Mouse (Mus musculus): ENCODE data around the gene Dync1i2. TPM values are rescaled to one million over a fixed set of nuclear protein-coding genes. Genes with fewer than 3 reads are reported as not detected.
A peak's percentile ranks its signal among the peaks of the same experiment; 100 is the strongest.

Dync1i2 gene
- polyA plus RNA-seq, 1 experiment from 2014 or later, result 64.1 TPM

GRCm38 (mm10) chr2:71273955-71274679, 62.6 kb downstream of the Dync1i2 start:
- Histone ChIP-seq H3K4me2 (ENCODE audit: low read depth, low read length) (peak overlapping the region; percentile 35), H3K9me3 (replicated peaks; ENCODE audit: control insufficient read depth, low read length) (no peaks in the 10 kb centered on the region), H3K27ac (ENCODE audit: low read length) (peak overlapping the region; percentile 56), H3K4me1 (ENCODE audit: control insufficient read depth, insufficient read depth, low read length) (peaks cover 4% of the 10 kb centered on the region; the same call in 1 of the 2 replicates), H3K4me3 (ENCODE audit: low read length) (no peak overlapping the region; the same call in 1 of the 2 replicates), H3K36me3 (ENCODE audit: control insufficient read depth, insufficient read depth) (peaks cover 23% of the 10 kb centered on the region), H3K9ac (ENCODE audit: low read length) (no peak overlapping the region), H3K27me3 (ENCODE audit: control insufficient read depth, insufficient read depth, low read length) (no peaks in the 10 kb centered on the region)
- 61% methylated on average over 23 of the region's 23 CpGs for WGBS
- peak; percentile 63 for ATAC-seq (replicated peaks; ENCODE audit: extremely low read depth, insufficient read depth, low FRiP score)

GRCm38 (mm10) chr2:71275734-71276133, 64.2 kb downstream of the Dync1i2 start:
- WGBS, result 86% methylated on average over 7 of the region's 7 CpGs
- Histone ChIP-seq H3K4me3 (ENCODE audit: low read length) (no peak overlapping the region), H3K9me3 (replicated peaks; ENCODE audit: control insufficient read depth, low read length) (no peaks in the 10 kb centered on the region), H3K4me1 (ENCODE audit: control insufficient read depth, insufficient read depth, low read length) (peaks cover 4% of the 10 kb centered on the region; the same call in 1 of the 2 replicates), H3K36me3 (ENCODE audit: control insufficient read depth, insufficient read depth) (peaks cover 25% of the 10 kb centered on the region), H3K27ac (ENCODE audit: low read length) (no peak overlapping the region), H3K27me3 (ENCODE audit: control insufficient read depth, insufficient read depth, low read length) (no peaks in the 10 kb centered on the region), H3K9ac (ENCODE audit: low read length) (no peak overlapping the region), H3K4me2 (ENCODE audit: low read depth, low read length) (no peak overlapping the region)
- no peak for ATAC-seq (replicated peaks; ENCODE audit: extremely low read depth, insufficient read depth, low FRiP score)

- no peak for ATAC-seq (replicated peaks; ENCODE audit: extremely low read depth, insufficient read depth, low FRiP score)
- Histone ChIP-seq H3K27ac (ENCODE audit: low read length) (no peak overlapping the region), H3K4me1 (ENCODE audit: control insufficient read depth, insufficient read depth, low read length) (peaks cover under 1% of the 10 kb centered on the region; the same call in 1 of the 2 replicates), H3K4me2 (ENCODE audit: low read depth, low read length) (no peak overlapping the region), H3K9me3 (replicated peaks; ENCODE audit: control insufficient read depth, low read length) (no peaks in the 10 kb centered on the region), H3K9ac (ENCODE audit: low read length) (no peak overlapping the region), H3K4me3 (ENCODE audit: low read length) (no peak overlapping the region), H3K36me3 (ENCODE audit: control insufficient read depth, insufficient read depth) (peaks cover 42% of the 10 kb centered on the region), H3K27me3 (ENCODE audit: control insufficient read depth, insufficient read depth, low read length) (no peaks in the 10 kb centered on the region)
- 76% methylated on average over 23 of the region's 23 CpGs for WGBS
Measured at GRCm38 (mm10) chr2:71278791-71279775, 67.6 kb downstream of the Dync1i2 start.

- H3K9me3 ChIP-seq (replicated peaks; ENCODE audit: control insufficient read depth, low read length), result no peaks in the 10 kb centered on the region
- H3K4me2 ChIP-seq (ENCODE audit: low read depth, low read length), result no peak overlapping the region
- 82% methylated on average over 1 of the region's 1 CpGs for WGBS
- H3K27ac ChIP-seq (ENCODE audit: low read length), result no peak overlapping the region
- no peak overlapping the region for H3K9ac ChIP-seq (ENCODE audit: low read length)
- H3K4me3 ChIP-seq (ENCODE audit: low read length), result no peak overlapping the region
- H3K36me3 ChIP-seq (ENCODE audit: control insufficient read depth, insufficient read depth), result peaks cover 30% of the 10 kb centered on the region
- H3K27me3 ChIP-seq (ENCODE audit: control insufficient read depth, insufficient read depth, low read length), result no peaks in the 10 kb centered on the region
- ATAC-seq (replicated peaks; ENCODE audit: extremely low read depth, insufficient read depth, low FRiP score), result no peak
- H3K4me1 ChIP-seq (ENCODE audit: control insufficient read depth, insufficient read depth, low read length), result no peaks in the 10 kb centered on the region
Measured at GRCm38 (mm10) chr2:71281981-71282380, 70.5 kb downstream of the Dync1i2 start.

- no peak overlapping the region for H3K9ac ChIP-seq (ENCODE audit: low read length)
- H3K36me3 ChIP-seq (ENCODE audit: control insufficient read depth, insufficient read depth), result peaks cover 8% of the 10 kb centered on the region
- H3K27ac ChIP-seq (ENCODE audit: low read length), result no peak overlapping the region
- H3K4me2 ChIP-seq (ENCODE audit: low read depth, low read length), result no peak overlapping the region
- 56% methylated on average over 6 of the region's 6 CpGs for WGBS
- H3K27me3 ChIP-seq (ENCODE audit: control insufficient read depth, insufficient read depth, low read length), result no peaks in the 10 kb centered on the region
- H3K4me3 ChIP-seq (ENCODE audit: low read length), result no peak overlapping the region
- H3K4me1 ChIP-seq (ENCODE audit: control insufficient read depth, insufficient read depth, low read length), result no peaks in the 10 kb centered on the region
- H3K9me3 ChIP-seq (replicated peaks; ENCODE audit: control insufficient read depth, low read length), result no peaks in the 10 kb centered on the region
- ATAC-seq (replicated peaks; ENCODE audit: extremely low read depth, insufficient read depth, low FRiP score), result no peak
Measured at GRCm38 (mm10) chr2:71290107-71290775, 78.7 kb downstream of the Dync1i2 start.

- Histone ChIP-seq H3K9ac (ENCODE audit: low read length) (no peak overlapping the region), H3K27ac (ENCODE audit: low read length) (no peak overlapping the region), H3K27me3 (ENCODE audit: control insufficient read depth, insufficient read depth, low read length) (no peaks in the 10 kb centered on the region), H3K4me1 (ENCODE audit: control insufficient read depth, insufficient read depth, low read length) (no peaks in the 10 kb centered on the region), H3K36me3 (ENCODE audit: control insufficient read depth, insufficient read depth) (peaks cover 14% of the 10 kb centered on the region), H3K4me2 (ENCODE audit: low read depth, low read length) (no peak overlapping the region), H3K9me3 (replicated peaks; ENCODE audit: control insufficient read depth, low read length) (no peaks in the 10 kb centered on the region), H3K4me3 (ENCODE audit: low read length) (no peak overlapping the region)
- WGBS, result 74% methylated on average over 5 of the region's 5 CpGs
- no peak for ATAC-seq (replicated peaks; ENCODE audit: extremely low read depth, insufficient read depth, low FRiP score)
Measured at GRCm38 (mm10) chr2:71291566-71291965, 80.1 kb downstream of the Dync1i2 start.

GRCm38 (mm10) chr2:71293983-71294382, 82.5 kb downstream of the Dync1i2 start:
- H3K27me3 ChIP-seq (ENCODE audit: control insufficient read depth, insufficient read depth, low read length), result no peaks in the 10 kb centered on the region
- no peak overlapping the region for H3K4me3 ChIP-seq (ENCODE audit: low read length)
- no peak overlapping the region for H3K9ac ChIP-seq (ENCODE audit: low read length)
- peaks cover 26% of the 10 kb centered on the region for H3K36me3 ChIP-seq (ENCODE audit: control insufficient read depth, insufficient read depth)
- no peak overlapping the region for H3K27ac ChIP-seq (ENCODE audit: low read length)
- H3K4me1 ChIP-seq (ENCODE audit: control insufficient read depth, insufficient read depth, low read length), result no peaks in the 10 kb centered on the region
- ATAC-seq (replicated peaks; ENCODE audit: extremely low read depth, insufficient read depth, low FRiP score), result no peak
- no peaks in the 10 kb centered on the region for H3K9me3 ChIP-seq (replicated peaks; ENCODE audit: control insufficient read depth, low read length)
- H3K4me2 ChIP-seq (ENCODE audit: low read depth, low read length), result no peak overlapping the region
- 79% methylated on average over 3 of the region's 3 CpGs for WGBS

GRCm38 (mm10) chr2:71294489-71294888, 83.0 kb downstream of the Dync1i2 start:
- no peak overlapping the region for H3K4me2 ChIP-seq (ENCODE audit: low read depth, low read length)
- H3K9me3 ChIP-seq (replicated peaks; ENCODE audit: control insufficient read depth, low read length), result no peaks in the 10 kb centered on the region
- H3K4me1 ChIP-seq (ENCODE audit: control insufficient read depth, insufficient read depth, low read length), result no peaks in the 10 kb centered on the region
- H3K27ac ChIP-seq (ENCODE audit: low read length), result no peak overlapping the region
- no peak for ATAC-seq (replicated peaks; ENCODE audit: extremely low read depth, insufficient read depth, low FRiP score)
- no peak overlapping the region for H3K9ac ChIP-seq (ENCODE audit: low read length)
- WGBS, result 39% methylated on average over 7 of the region's 7 CpGs
- peaks cover 23% of the 10 kb centered on the region for H3K36me3 ChIP-seq (ENCODE audit: control insufficient read depth, insufficient read depth)
- no peaks in the 10 kb centered on the region for H3K27me3 ChIP-seq (ENCODE audit: control insufficient read depth, insufficient read depth, low read length)
- no peak overlapping the region for H3K4me3 ChIP-seq (ENCODE audit: low read length)
